Mouse (Mus musculus): ENCODE results near the gene Rassf1. TPM values are rescaled to one million over a fixed set of nuclear protein-coding genes. Genes with fewer than 3 reads are reported as not detected.

Gene Rassf1
- 12.4 and 15.1 TPM in 2 replicates for polyA plus RNA-seq (2015; fragmentation: Nextera tagmentation; extraction: Ambion mirVana)

- H3K9ac ChIP-seq (replicated peaks) = peak within 1 kb of the TSS; percentile 68
- no peak for TF ChIP-seq CTCF (IDR thresholded peaks at IDR 0.05; ENCODE audit: low read depth)
- TF ChIP-seq EP300 (IDR thresholded peaks at IDR 0.05; ENCODE audit: low read depth) = no peak
- H3K27ac ChIP-seq (ENCODE audit: low read depth) = peak within 1 kb of the TSS; percentile 7; the same call in 1 of the 2 replicates
- peak within 1 kb of the TSS; percentile 46 for H3K4me3 ChIP-seq (ENCODE audit: low read depth, low read length)
- peak; percentile 74 for DNase-seq
- no peaks in the 10 kb centered on the region; the same call in 1 of the 2 replicates for H3K36me3 ChIP-seq (replicated peaks; ENCODE audit: insufficient read depth, low read length)
- peak; percentile 4; the same call in 1 of the 2 replicates for ATAC-seq
- peaks cover 59% of the 10 kb centered on the region for H3K4me1 ChIP-seq (ENCODE audit: insufficient read depth)
- H3K27me3 ChIP-seq (ENCODE audit: insufficient read depth, low read length) = 0 out of 2 replicates have a peak, but pooled peaks cover 10% of the 10 kb centered on the region
- 2% methylated on average over 52 of the region's 63 CpGs for WGBS (ENCODE audit: insufficient replicate concordance)
- H3K9me3 ChIP-seq (ENCODE audit: low read length) = no peaks in the 10 kb centered on the region
- H3K4me2 ChIP-seq (ENCODE audit: low read depth, low read length) = peak within 1 kb of the TSS; percentile 88
Measured at GRCm38 (mm10) chr9:107551117-107551889, at the start of gene Rassf1. TSS of gene Rassf1 (plus strand) at chr9:107551555.

- Histone ChIP-seq H3K4me1 (ENCODE audit: insufficient read depth) (no peaks in the 10 kb centered on the region), H3K4me3 (ENCODE audit: low read depth, low read length) (no peak overlapping the region), H3K36me3 (replicated peaks; ENCODE audit: insufficient read depth, low read length) (no peaks in the 10 kb centered on the region), H3K27me3 (ENCODE audit: insufficient read depth, low read length) (no peaks in the 10 kb centered on the region), H3K4me2 (ENCODE audit: low read depth, low read length) (no peak overlapping the region), H3K9ac (replicated peaks) (no peak overlapping the region), H3K27ac (ENCODE audit: low read depth) (no peak overlapping the region), H3K9me3 (ENCODE audit: low read length) (no peaks in the 10 kb centered on the region)
- ATAC-seq (no peak), DNase-seq (no peak)
- TF ChIP-seq EP300 (IDR thresholded peaks at IDR 0.05; ENCODE audit: low read depth) (no peak), CTCF (IDR thresholded peaks at IDR 0.05; ENCODE audit: low read depth) (no peak)
- 76% methylated on average over 12 of the region's 12 CpGs for WGBS (ENCODE audit: insufficient replicate concordance)
Measured at GRCm38 (mm10) chr9:107502131-107502846, 49.1 kb upstream of the Rassf1 start.

- Histone ChIP-seq H3K4me2 (ENCODE audit: low read depth, low read length) (no peak overlapping the region), H3K27me3 (ENCODE audit: insufficient read depth, low read length) (no peaks in the 10 kb centered on the region), H3K4me3 (ENCODE audit: low read depth, low read length) (no peak overlapping the region), H3K27ac (ENCODE audit: low read depth) (no peak overlapping the region), H3K9ac (replicated peaks) (no peak overlapping the region), H3K36me3 (replicated peaks; ENCODE audit: insufficient read depth, low read length) (no peaks in the 10 kb centered on the region), H3K9me3 (ENCODE audit: low read length) (no peaks in the 10 kb centered on the region), H3K4me1 (ENCODE audit: insufficient read depth) (no peaks in the 10 kb centered on the region)
- no peak for ATAC-seq
- no peak for TF ChIP-seq EP300 (IDR thresholded peaks at IDR 0.05; ENCODE audit: low read depth)
- TF ChIP-seq CTCF (IDR thresholded peaks at IDR 0.05; ENCODE audit: low read depth) = no peak
- DNase-seq = no peak
- 77% methylated on average over 19 of the region's 19 CpGs for WGBS (ENCODE audit: insufficient replicate concordance)
Measured at GRCm38 (mm10) chr9:107504662-107505537, 46.5 kb upstream of the Rassf1 start.

- no peak overlapping the region for H3K4me3 ChIP-seq (ENCODE audit: low read depth, low read length)
- 52% methylated on average over 10 of the region's 10 CpGs for WGBS (ENCODE audit: insufficient replicate concordance)
- H3K9ac ChIP-seq (replicated peaks) = no peak overlapping the region
- H3K27me3 ChIP-seq (ENCODE audit: insufficient read depth, low read length) = no peaks in the 10 kb centered on the region
- ATAC-seq (no peak), DNase-seq (no peak)
- no peak overlapping the region for H3K4me2 ChIP-seq (ENCODE audit: low read depth, low read length)
- TF ChIP-seq CTCF (IDR thresholded peaks at IDR 0.05; ENCODE audit: low read depth) (no peak), EP300 (IDR thresholded peaks at IDR 0.05; ENCODE audit: low read depth) (no peak)
- H3K9me3 ChIP-seq (ENCODE audit: low read length) = no peaks in the 10 kb centered on the region
- no peaks in the 10 kb centered on the region for H3K4me1 ChIP-seq (ENCODE audit: insufficient read depth)
- no peaks in the 10 kb centered on the region for H3K36me3 ChIP-seq (replicated peaks; ENCODE audit: insufficient read depth, low read length)
- H3K27ac ChIP-seq (ENCODE audit: low read depth) = no peak overlapping the region
Measured at GRCm38 (mm10) chr9:107508266-107508665, 43.1 kb upstream of the Rassf1 start.

GRCm38 (mm10) chr9:107510384-107511100, 40.8 kb upstream of the Rassf1 start:
- no peaks in the 10 kb centered on the region for H3K27me3 ChIP-seq (ENCODE audit: insufficient read depth, low read length)
- DNase-seq (no peak), ATAC-seq (no peak)
- no peak overlapping the region for H3K4me3 ChIP-seq (ENCODE audit: low read depth, low read length)
- H3K9ac ChIP-seq (replicated peaks) = no peak overlapping the region
- TF ChIP-seq CTCF (IDR thresholded peaks at IDR 0.05; ENCODE audit: low read depth) = no peak
- no peak for TF ChIP-seq EP300 (IDR thresholded peaks at IDR 0.05; ENCODE audit: low read depth)
- H3K36me3 ChIP-seq (replicated peaks; ENCODE audit: insufficient read depth, low read length) = no peaks in the 10 kb centered on the region
- no peak overlapping the region for H3K4me2 ChIP-seq (ENCODE audit: low read depth, low read length)
- 79% methylated on average over 14 of the region's 14 CpGs for WGBS (ENCODE audit: insufficient replicate concordance)
- H3K27ac ChIP-seq (ENCODE audit: low read depth) = no peak overlapping the region
- no peaks in the 10 kb centered on the region for H3K4me1 ChIP-seq (ENCODE audit: insufficient read depth)
- no peaks in the 10 kb centered on the region for H3K9me3 ChIP-seq (ENCODE audit: low read length)
